24 mouse cellular contexts compared by ENCODE assay signal in genomic region chr12:70613244-70613643, GRCm38 (mm10).
"Had no signal": no experiment of that assay in that cellular context is flagged by ENCODE, and none has a peak within 500 bp of the region (broad histone marks: within the 10 kb centered on the region; RNA-seq: fewer than 3 reads in every experiment).

No protein-coding gene starts in this region.

- H3K9me3 ChIP-seq: heart, embryonic 13.5 days; heart, embryonic 15.5 days; hindbrain, embryonic 10.5 days; hindbrain, embryonic 12.5 days; intestine, embryonic 15.5 days; limb, embryonic 10.5 days; limb, embryonic 12.5 days had no signal

- H3K9ac ChIP-seq: heart, embryonic 13.5 days; heart, embryonic 15.5 days; hindbrain, embryonic 12.5 days; hindbrain, embryonic 14.5 days; intestine, embryonic 15.5 days; limb, embryonic 12.5 days had no signal

- H3K36me3 ChIP-seq: heart, embryonic 13.5 days; heart, embryonic 15.5 days; hindbrain, embryonic 10.5 days; hindbrain, embryonic 12.5 days; intestine, embryonic 15.5 days; limb, embryonic 10.5 days; limb, embryonic 12.5 days had no signal

- H3K27me3 ChIP-seq: heart, embryonic 13.5 days; heart, embryonic 15.5 days; hindbrain, embryonic 12.5 days; intestine, embryonic 15.5 days; limb, embryonic 12.5 days had no signal

- DNase-seq: gastrocnemius, postnatal 14 days; heart, adult 2 months; heart, postnatal 14 days; heart, postnatal 4 days; kidney, adult 18-20 months; kidney, adult 8-10 months; kidney, postnatal 10 days; kidney, postnatal 25 days; kidney, postnatal 4 days; liver had no signal

- ATAC-seq: hindbrain, embryonic 16.5 days; inflammation-experienced regulatory T-cells, adult 6 months; intestine, embryonic 15.5 days; intestine, postnatal 0 days had no signal

- H3K4me3 ChIP-seq: heart, adult 2 months; heart, embryonic 13.5 days; heart, embryonic 15.5 days; hindbrain, embryonic 10.5 days; hindbrain, embryonic 12.5 days; intestine, embryonic 15.5 days; layer of hippocampus, adult 2 months; left cerebral cortex, adult 2 months; limb, embryonic 10.5 days; limb, embryonic 12.5 days had no signal

- H3K4me1 ChIP-seq: intestine, embryonic 15.5 days; limb, embryonic 12.5 days had no signal

- H3K27ac ChIP-seq: heart, embryonic 13.5 days; heart, embryonic 15.5 days; hindbrain, embryonic 10.5 days; hindbrain, embryonic 12.5 days; hindbrain, embryonic 14.5 days; intestine, embryonic 15.5 days; layer of hippocampus, adult 2 months; left cerebral cortex, adult 2 months; limb, embryonic 10.5 days; limb, embryonic 12.5 days had no signal

- H3K4me2 ChIP-seq: heart, embryonic 11.5 days; heart, embryonic 13.5 days; heart, embryonic 15.5 days; hindbrain, embryonic 12.5 days; hindbrain, embryonic 14.5 days; intestine, embryonic 15.5 days; limb, embryonic 12.5 days had no signal
